Mouse (Mus musculus): Measurements from ENCODE around the gene Gm28047. TPM values are rescaled to one million over a fixed set of nuclear protein-coding genes. Genes with fewer than 3 reads are reported as not detected.

Gene Gm28047
- total RNA-seq, 2 experiments from 2014 or later, result 1.5 TPM; not detected in 1

- DNase-seq (ENCODE audit: low spot score in 2 of 2), result no peak
Measured at GRCm38 (mm10) chr15:102501084-102501814, 123.6 kb downstream of the Gm28047 start.

- DNase-seq (ENCODE audit: low spot score in 2 of 2), result no peak
Measured at GRCm38 (mm10) chr15:102500479-102500878, 124.4 kb downstream of the Gm28047 start.

GRCm38 (mm10) chr15:102499851-102500250 is 125.0 kb downstream of the Gm28047 start:
- no peak for DNase-seq (ENCODE audit: low spot score in 2 of 2)

- DNase-seq (ENCODE audit: low spot score in 2 of 2), result no peak
Measured at GRCm38 (mm10) chr15:102499370-102499769, 125.5 kb downstream of the Gm28047 start.

GRCm38 (mm10) chr15:102498322-102498721 is 126.5 kb downstream of the Gm28047 start:
- DNase-seq (ENCODE audit: low spot score in 2 of 2), result no peak

GRCm38 (mm10) chr15:102487664-102488063 is 137.2 kb downstream of the Gm28047 start:
- no peak for DNase-seq (ENCODE audit: low spot score in 2 of 2)

GRCm38 (mm10) chr15:102485853-102486252 is 139.0 kb downstream of the Gm28047 start:
- DNase-seq (ENCODE audit: low spot score in 2 of 2), result no peak

- DNase-seq (ENCODE audit: low spot score in 2 of 2), result no peak
Measured at GRCm38 (mm10) chr15:102483136-102483535, 141.7 kb downstream of the Gm28047 start.

- DNase-seq (ENCODE audit: low spot score in 2 of 2), result no peak
Measured at GRCm38 (mm10) chr15:102474520-102474919, 150.3 kb downstream of the Gm28047 start.

Small RNAs within 50 kb of the gene (microRNA-seq; reads per million reads assigned to microRNA genes)
- not detected for gene Mir688

Other genes starting within 250 kb of the Gm28047 start
- 100 to 1,000 TPM; 101 to 110 TPM for gene Sp1, start 218.9 kb downstream of the Gm28047 start, total RNA-seq (2021)
- gene Amhr2, start 179.7 kb downstream of the Gm28047 start, total RNA-seq (2021), result 1 to 10 TPM; 2.8 to 3.1 TPM
- gene Prr13, start 166.0 kb downstream of the Gm28047 start, total RNA-seq (2021), result 10 to 100 TPM; 63.2 to 81.5 TPM
- 100 to 1,000 TPM; 925 to 956 TPM for gene Pcbp2, start 154.5 kb downstream of the Gm28047 start, total RNA-seq (2021)
- gene Gm10337, start 121.3 kb downstream of the Gm28047 start, total RNA-seq (2021), result 1 to 10 TPM in 1 of 2 experiments, not detected in 1; 4.3 TPM
- 10 to 100 TPM; 13.2 to 13.4 TPM for gene Map3k12, start 108.0 kb downstream of the Gm28047 start, total RNA-seq (2021)
- 10 to 100 TPM; 52.8 to 53.2 TPM for gene Tarbp2, start 106.9 kb downstream of the Gm28047 start, total RNA-seq (2021)
- 1 to 10 TPM; 5.9 to 8.6 TPM for gene Npff, start 100.1 kb downstream of the Gm28047 start, total RNA-seq (2021)
- gene Atf7, start 397 bp upstream of the Gm28047 start, total RNA-seq (2021), result 10 to 100 TPM; 81.4 to 87.1 TPM
- gene Atp5g2, start 47.3 kb upstream of the Gm28047 start, total RNA-seq (2021), result 10 to 100 TPM; 18.1 to 18.2 TPM
- gene Calcoco1, start 97.1 kb upstream of the Gm28047 start, total RNA-seq (2021), result 100 to 1,000 TPM; 118 to 120 TPM